Mouse (Mus musculus): ENCODE results near the gene Ccdc24. TPM values are rescaled to one million over a fixed set of nuclear protein-coding genes. Genes with fewer than 3 reads are reported as not detected.

Ccdc24 gene
- polyA plus RNA-seq, 1 experiment from 2014 or later: 2.3 TPM

GRCm38 (mm10) chr4:117890750-117891149 is 18.4 kb upstream of the Ccdc24 start:
- no peak overlapping the region for H3K27ac ChIP-seq
- H3K36me3 ChIP-seq: peaks cover 28% of the 10 kb centered on the region
- peak overlapping the region; percentile 82 for H3K4me2 ChIP-seq
- H3K27me3 ChIP-seq (replicated peaks): no peaks in the 10 kb centered on the region
- H3K4me3 ChIP-seq (replicated peaks): peak overlapping the region; percentile 79; the same call in 1 of the 2 replicates
- H3K9ac ChIP-seq: no peak overlapping the region
- no peaks in the 10 kb centered on the region for H3K9me3 ChIP-seq
- peaks cover 18% of the 10 kb centered on the region for H3K4me1 ChIP-seq
- no peak for ATAC-seq (ENCODE audit: insufficient read depth, low FRiP score, low read depth)
- WGBS: 85% methylated on average over 8 of the region's 8 CpGs

GRCm38 (mm10) chr4:117890031-117890430 is 17.7 kb upstream of the Ccdc24 start:
- WGBS: 92% methylated on average over 14 of the region's 14 CpGs
- H3K9ac ChIP-seq: no peak overlapping the region
- H3K4me1 ChIP-seq: peaks cover 18% of the 10 kb centered on the region
- H3K27me3 ChIP-seq (replicated peaks): no peaks in the 10 kb centered on the region
- no peak for ATAC-seq (ENCODE audit: insufficient read depth, low FRiP score, low read depth)
- no peaks in the 10 kb centered on the region for H3K9me3 ChIP-seq
- peaks cover 34% of the 10 kb centered on the region for H3K36me3 ChIP-seq
- H3K27ac ChIP-seq: no peak overlapping the region
- H3K4me2 ChIP-seq: no peak overlapping the region
- H3K4me3 ChIP-seq (replicated peaks): no peak overlapping the region

GRCm38 (mm10) chr4:117889471-117889870 is 17.1 kb upstream of the Ccdc24 start:
- Histone ChIP-seq H3K4me1 (peaks cover 20% of the 10 kb centered on the region), H3K9me3 (no peaks in the 10 kb centered on the region), H3K27me3 (replicated peaks) (no peaks in the 10 kb centered on the region), H3K36me3 (peaks cover 34% of the 10 kb centered on the region), H3K27ac (no peak overlapping the region), H3K9ac (no peak overlapping the region), H3K4me3 (replicated peaks) (no peak overlapping the region), H3K4me2 (no peak overlapping the region)
- ATAC-seq (ENCODE audit: insufficient read depth, low FRiP score, low read depth): no peak
- 86% methylated on average over 15 of the region's 15 CpGs for WGBS

- H3K9ac ChIP-seq: no peak overlapping the region
- peak overlapping the region; percentile 96 for H3K4me3 ChIP-seq (replicated peaks)
- 77% methylated on average over 2 of the region's 2 CpGs for WGBS
- no peak for ATAC-seq (ENCODE audit: insufficient read depth, low FRiP score, low read depth)
- peak overlapping the region; percentile 93; the same call in 1 of the 2 replicates for H3K4me2 ChIP-seq
- no peak overlapping the region for H3K27ac ChIP-seq
- no peaks in the 10 kb centered on the region for H3K9me3 ChIP-seq
- peaks cover 29% of the 10 kb centered on the region; the same call in 1 of the 2 replicates for H3K36me3 ChIP-seq
- no peaks in the 10 kb centered on the region for H3K27me3 ChIP-seq (replicated peaks)
- H3K4me1 ChIP-seq: peaks cover 30% of the 10 kb centered on the region
These were observed 15.6 kb upstream of the Ccdc24 start for GRCm38 (mm10) chr4:117887920-117888319.

- H3K27ac ChIP-seq: peak within 1 kb of the TSS; percentile 66
- no peaks in the 10 kb centered on the region for H3K27me3 ChIP-seq (replicated peaks)
- H3K4me1 ChIP-seq: peaks cover 36% of the 10 kb centered on the region
- H3K4me2 ChIP-seq: peak within 1 kb of the TSS; percentile 93
- under 1% methylated on average over 36 of the region's 37 CpGs for WGBS
- peak within 1 kb of the TSS; percentile 76 for H3K9ac ChIP-seq
- H3K4me3 ChIP-seq (replicated peaks): peak within 1 kb of the TSS; percentile 96
- H3K9me3 ChIP-seq: no peaks in the 10 kb centered on the region
- peak; percentile 89 for ATAC-seq (ENCODE audit: insufficient read depth, low FRiP score, low read depth)
- H3K36me3 ChIP-seq: peaks cover 29% of the 10 kb centered on the region; the same call in 1 of the 2 replicates
These were observed 14.8 kb upstream of the Ccdc24 start, which contains the start of gene Atp6v0b for GRCm38 (mm10) chr4:117887133-117887532. Atp6v0b (minus strand) TSS chr4:117887333.

GRCm38 (mm10) chr4:117886644-117887043 is 14.3 kb upstream of the Ccdc24 start:
- H3K9me3 ChIP-seq: no peaks in the 10 kb centered on the region
- peaks cover 29% of the 10 kb centered on the region; the same call in 1 of the 2 replicates for H3K36me3 ChIP-seq
- no peak for ATAC-seq (ENCODE audit: insufficient read depth, low FRiP score, low read depth)
- peaks cover 41% of the 10 kb centered on the region for H3K4me1 ChIP-seq
- H3K4me2 ChIP-seq: peak overlapping the region; percentile 93
- H3K27me3 ChIP-seq (replicated peaks): no peaks in the 10 kb centered on the region
- H3K27ac ChIP-seq: peak overlapping the region; percentile 66
- WGBS: 2% methylated on average over 24 of the region's 24 CpGs
- peak overlapping the region; percentile 96 for H3K4me3 ChIP-seq (replicated peaks)
- H3K9ac ChIP-seq: peak overlapping the region; percentile 76

GRCm38 (mm10) chr4:117885994-117886393 is 13.6 kb upstream of the Ccdc24 start:
- WGBS: 82% methylated on average over 9 of the region's 9 CpGs
- peaks cover 29% of the 10 kb centered on the region; the same call in 1 of the 2 replicates for H3K36me3 ChIP-seq
- no peaks in the 10 kb centered on the region for H3K27me3 ChIP-seq (replicated peaks)
- H3K4me2 ChIP-seq: peak overlapping the region; percentile 93
- no peaks in the 10 kb centered on the region for H3K9me3 ChIP-seq
- no peak overlapping the region for H3K27ac ChIP-seq
- peak overlapping the region; percentile 96 for H3K4me3 ChIP-seq (replicated peaks)
- H3K4me1 ChIP-seq: peaks cover 38% of the 10 kb centered on the region
- no peak for ATAC-seq (ENCODE audit: insufficient read depth, low FRiP score, low read depth)
- no peak overlapping the region for H3K9ac ChIP-seq

GRCm38 (mm10) chr4:117885093-117885492 is 12.7 kb upstream of the Ccdc24 start:
- Histone ChIP-seq H3K4me1 (peaks cover 36% of the 10 kb centered on the region), H3K4me3 (replicated peaks) (no peak overlapping the region), H3K27ac (no peak overlapping the region), H3K9me3 (no peaks in the 10 kb centered on the region), H3K9ac (no peak overlapping the region), H3K27me3 (replicated peaks) (no peaks in the 10 kb centered on the region), H3K4me2 (no peak overlapping the region), H3K36me3 (peaks cover 23% of the 10 kb centered on the region; the same call in 1 of the 2 replicates)
- no peak for ATAC-seq (ENCODE audit: insufficient read depth, low FRiP score, low read depth)
- 94% methylated on average over 10 of the region's 10 CpGs for WGBS

- Histone ChIP-seq H3K4me2 (peak overlapping the region; percentile 91), H3K4me3 (replicated peaks) (no peak overlapping the region)
These were observed 11.8 kb upstream of the Ccdc24 start for GRCm38 (mm10) chr4:117884146-117884545.

GRCm38 (mm10) chr4:117882701-117883691 is 10.6 kb upstream of the Ccdc24 start, which contains the start of gene B4galt2:
B4galt2 (minus strand) TSS chr4:117883487.
- ATAC-seq (ENCODE audit: insufficient read depth, low FRiP score, low read depth): peak; percentile 37; the same call in 1 of the 2 replicates
- no peaks in the 10 kb centered on the region for H3K9me3 ChIP-seq
- 2% methylated on average over 50 of the region's 103 CpGs for WGBS
- peak within 1 kb of the TSS; percentile 91 for H3K4me2 ChIP-seq
- H3K27ac ChIP-seq: peak within 1 kb of the TSS; percentile 48
- peaks cover 36% of the 10 kb centered on the region for H3K4me1 ChIP-seq
- H3K4me3 ChIP-seq (replicated peaks): peak within 1 kb of the TSS; percentile 78
- H3K27me3 ChIP-seq (replicated peaks): no peaks in the 10 kb centered on the region
- 0 out of 2 replicates have a peak, but pooled peaks cover 17% of the 10 kb centered on the region for H3K36me3 ChIP-seq
- peak within 1 kb of the TSS; percentile 74 for H3K9ac ChIP-seq

More at GRCm38 (mm10) chr4:117884146-117884545, 11.8 kb upstream of the Ccdc24 start:
- ATAC-seq (ENCODE audit: insufficient read depth, low FRiP score, low read depth): no peak
- H3K27ac ChIP-seq: no peak overlapping the region
- no peak overlapping the region for H3K9ac ChIP-seq
- H3K4me1 ChIP-seq: peaks cover 36% of the 10 kb centered on the region
- H3K9me3 ChIP-seq: no peaks in the 10 kb centered on the region
- H3K36me3 ChIP-seq: 0 out of 2 replicates have a peak, but pooled peaks cover 19% of the 10 kb centered on the region
- H3K27me3 ChIP-seq (replicated peaks): no peaks in the 10 kb centered on the region
- WGBS: 83% methylated on average over 1 of the region's 1 CpGs

- peaks cover 15% of the 10 kb centered on the region for H3K4me1 ChIP-seq
- 75% methylated on average over 5 of the region's 5 CpGs for WGBS
- H3K4me2 ChIP-seq: no peak overlapping the region
- no peak for ATAC-seq (ENCODE audit: insufficient read depth, low FRiP score, low read depth)
- H3K27ac ChIP-seq: no peak overlapping the region
- H3K36me3 ChIP-seq: peaks cover 11% of the 10 kb centered on the region; the same call in 1 of the 2 replicates
- no peak overlapping the region for H3K9ac ChIP-seq
- no peak overlapping the region for H3K4me3 ChIP-seq (replicated peaks)
- H3K9me3 ChIP-seq: no peaks in the 10 kb centered on the region
- no peaks in the 10 kb centered on the region for H3K27me3 ChIP-seq (replicated peaks)
These were observed 6.3 kb upstream of the Ccdc24 start for GRCm38 (mm10) chr4:117878703-117879102.

- ATAC-seq (ENCODE audit: insufficient read depth, low FRiP score, low read depth): no peak
- Histone ChIP-seq H3K9me3 (no peaks in the 10 kb centered on the region), H3K27ac (no peak overlapping the region), H3K27me3 (replicated peaks) (no peaks in the 10 kb centered on the region), H3K4me1 (peaks cover 11% of the 10 kb centered on the region), H3K4me3 (replicated peaks) (no peak overlapping the region), H3K4me2 (no peak overlapping the region), H3K36me3 (peaks cover 11% of the 10 kb centered on the region; the same call in 1 of the 2 replicates), H3K9ac (no peak overlapping the region)
- WGBS: 62% methylated on average over 10 of the region's 10 CpGs
These were observed 5.9 kb upstream of the Ccdc24 start for GRCm38 (mm10) chr4:117878301-117878700.
